Mouse (Mus musculus) CH12.LX (cell line): ENCODE data around the gene Drosha.
A peak's percentile ranks its signal among the peaks of the same experiment; 100 is the strongest.

Experiments used
- CHD2 ChIP-seq: IDR thresholded peaks from 2 replicates; pipeline ENCODE4 v1.6.1; 2011; ENCODE audit warnings: low read length, improper control_type of control experiment
- CTCF ChIP-seq, 2 experiments: IDR thresholded peaks in 1 of 2; conservative IDR thresholded peaks in 1 of 2; 2 replicates each; pipeline ENCODE4 v1.5.1; 2011 to 2012; ENCODE audit warnings: low read depth in 2 of 2, low read length in 2 of 2, improper control_type of control experiment in 1 of 2, inconsistent platforms in 1 of 2, mild to moderate bottlenecking in 1 of 2, moderate library complexity in 1 of 2
- EP300 ChIP-seq: IDR thresholded peaks from 2 replicates; pipeline ENCODE4 v1.6.1; 2011; ENCODE audit warnings: low read length, improper control_type of control experiment
- HCFC1 ChIP-seq: IDR thresholded peaks from 2 replicates; pipeline ENCODE4 v1.6.1; 2012; ENCODE audit warnings: low read depth, mild to moderate bottlenecking, inconsistent platforms, low read length, improper control_type of control experiment
- JUND ChIP-seq: conservative IDR thresholded peaks from 2 replicates; pipeline ENCODE4 v1.6.1; 2011; ENCODE audit warnings: low read depth, low read length, improper control_type of control experiment
- NRF1 ChIP-seq: IDR thresholded peaks from 2 replicates; pipeline ENCODE4 v1.6.1; 2014; ENCODE audit warnings: low read depth, mild to moderate bottlenecking, inconsistent platforms, low read length, improper control_type of control experiment, moderate library complexity
- USF2 ChIP-seq: conservative IDR thresholded peaks from 2 replicates; pipeline ENCODE4 v1.6.1; 2011; ENCODE audit warnings: low read depth, low read length, improper control_type of control experiment
- ZNF384 ChIP-seq: IDR thresholded peaks from 2 replicates; pipeline ENCODE4 v1.6.1; 2012; ENCODE audit warnings: low read depth, low read length, improper control_type of control experiment, inconsistent platforms

GRCm38 (mm10) chr15:12865595-12866314 lies 41.1 kb downstream of the Drosha start:
- TF ChIP-seq NRF1, result no peak
- no peak for TF ChIP-seq CTCF (conservative IDR thresholded peaks at IDR 0.05 in 1 of 2, IDR thresholded peaks at IDR 0.05 in 1 of 2; ENCODE audit: low read depth in 2 of 2, low read length in 2 of 2)
- peak; percentile 64 for TF ChIP-seq USF2
- TF ChIP-seq HCFC1, result no peak
- TF ChIP-seq JUND, result no peak
- no peak for TF ChIP-seq CHD2
- TF ChIP-seq EP300, result peak; percentile 69
- TF ChIP-seq ZNF384, result no peak
